Mouse (Mus musculus): ENCODE measurements around the gene AU018091.
"Not testable (repeated sequence)": the region's sequence is repeated elsewhere in the genome, so short reads cannot be mapped to it uniquely, and the experiment has no call there.

Gene AU018091

DNA sequence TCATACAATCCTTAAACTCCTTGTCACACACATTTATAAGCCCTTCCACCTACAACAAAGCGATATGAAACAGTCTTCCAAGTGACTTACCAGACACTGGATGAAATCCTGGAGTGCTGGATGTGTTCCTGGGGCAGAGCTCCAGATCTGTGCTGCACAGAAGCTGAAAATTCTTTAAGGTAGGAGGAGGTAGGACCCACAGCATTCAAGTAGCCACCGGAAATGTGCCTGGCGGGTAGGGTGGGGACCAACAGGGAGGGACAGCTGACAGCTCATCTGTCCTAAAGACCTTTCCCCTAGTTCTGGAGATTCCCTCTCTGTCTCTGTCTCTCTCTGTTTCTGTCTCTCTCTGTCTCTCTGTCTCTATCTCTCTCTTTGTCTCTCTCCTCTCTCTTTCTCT, at the start of gene AU018091:
Gene AU018091, minus strand, starts transcription at position 279 of the 400 bp plus-strand sequence.
- DNase-seq, result no peak

GRCm38 (mm10) chr7:3217546-3218056, 48.6 kb upstream of the AU018091 start:
- DNase-seq, result no peak

DNA sequence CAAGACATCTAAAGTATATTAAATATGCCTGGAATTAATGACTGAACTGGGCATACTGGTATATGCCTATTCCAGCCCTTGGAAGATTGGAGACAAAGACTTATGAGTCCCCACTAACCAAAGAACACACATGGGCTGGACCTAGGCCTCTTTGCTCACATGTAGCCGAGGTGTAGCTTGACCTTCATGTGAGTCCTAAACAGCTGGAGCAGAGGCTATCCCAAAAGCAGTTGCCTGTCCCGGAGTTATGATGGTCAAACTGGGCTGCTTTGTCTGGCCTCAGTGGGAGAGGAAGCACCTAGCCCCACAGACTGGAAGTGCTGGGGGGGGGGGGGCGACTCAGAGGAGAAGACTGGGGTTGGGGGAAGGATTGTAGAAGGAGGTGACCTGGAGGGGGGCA, 47.3 kb upstream of the AU018091 start:
- DNase-seq, result no peak

- no peak for DNase-seq
Observed at GRCm38 (mm10) chr7:3213557-3213956, 44.6 kb upstream of the AU018091 start.

DNA sequence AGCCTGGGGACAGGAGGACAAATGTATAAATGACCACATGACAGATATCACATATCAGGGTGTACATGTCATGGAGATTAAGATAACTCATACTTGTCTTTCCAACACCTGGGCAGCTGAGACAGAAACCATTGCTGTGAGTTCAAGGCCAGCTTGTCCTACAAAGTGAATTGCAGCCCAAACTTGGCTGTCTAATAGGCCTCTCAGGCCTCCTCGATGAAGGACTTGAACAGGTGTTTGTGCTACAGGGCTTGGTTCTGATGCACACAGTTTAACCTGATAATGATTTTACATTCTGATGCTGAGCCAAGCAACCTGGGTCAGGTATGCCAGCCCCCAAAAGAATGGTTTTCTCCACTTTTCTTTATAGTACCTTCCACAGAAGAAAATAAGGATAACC, 44.2 kb upstream of the AU018091 start:
- no peak for DNase-seq

DNA sequence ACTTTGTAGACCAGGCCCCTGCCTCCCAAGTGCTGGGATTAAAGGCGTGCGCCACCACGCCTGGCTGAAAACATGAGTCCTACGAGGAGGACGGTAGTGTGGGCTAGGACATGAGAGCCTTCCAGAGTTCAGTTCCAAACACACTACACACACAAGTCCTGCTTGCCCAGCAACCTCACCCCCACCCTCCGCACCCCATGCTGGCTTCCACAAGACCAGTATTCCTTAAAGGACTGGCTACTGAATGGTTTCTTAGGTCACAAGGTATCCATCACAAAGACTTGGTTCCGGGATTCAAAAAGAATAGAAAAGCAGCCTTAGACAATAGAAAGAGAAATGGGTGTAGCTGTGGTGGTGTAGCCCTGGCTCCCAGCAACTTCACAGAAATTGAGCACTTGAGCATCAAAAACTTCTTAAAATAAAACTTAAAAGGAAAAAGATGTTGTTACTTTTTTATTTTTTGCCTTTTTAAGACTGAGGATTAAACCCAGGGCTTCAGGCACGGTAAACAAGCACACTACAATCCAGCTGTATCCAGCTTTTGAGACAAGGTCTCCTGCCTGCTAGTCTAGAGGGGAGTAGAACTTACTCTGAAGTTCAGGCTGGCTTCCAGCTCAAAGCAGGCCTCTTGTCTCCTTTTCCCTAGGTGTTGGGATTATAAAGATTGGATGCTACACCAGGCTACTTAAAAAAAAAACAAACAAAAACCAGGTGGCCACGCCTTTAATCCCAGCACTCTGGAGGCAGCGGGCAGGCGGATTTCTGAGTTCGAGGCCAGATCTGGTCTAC, 43.2 kb upstream of the AU018091 start:
- DNase-seq, result no peak

DNA sequence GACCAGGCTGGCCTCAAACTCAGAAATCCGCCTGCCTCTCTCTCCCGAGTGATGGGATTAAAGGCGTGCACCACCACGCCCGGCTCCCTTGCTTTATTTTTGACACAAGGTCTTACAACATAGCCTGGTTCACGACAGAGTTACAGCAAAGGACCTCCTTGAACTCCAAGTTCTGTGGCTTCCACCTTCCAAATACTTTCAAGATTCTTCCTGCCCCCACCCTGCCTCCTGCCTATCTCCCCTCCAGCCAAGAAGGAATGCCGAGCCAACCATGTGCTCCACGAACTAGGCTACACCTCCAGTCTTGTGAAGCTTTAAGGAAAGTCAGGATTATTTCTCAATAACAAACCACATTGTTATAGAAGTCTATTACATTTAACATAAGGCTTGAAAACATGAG, 42.5 kb upstream of the AU018091 start:
- DNase-seq, result no peak

DNA sequence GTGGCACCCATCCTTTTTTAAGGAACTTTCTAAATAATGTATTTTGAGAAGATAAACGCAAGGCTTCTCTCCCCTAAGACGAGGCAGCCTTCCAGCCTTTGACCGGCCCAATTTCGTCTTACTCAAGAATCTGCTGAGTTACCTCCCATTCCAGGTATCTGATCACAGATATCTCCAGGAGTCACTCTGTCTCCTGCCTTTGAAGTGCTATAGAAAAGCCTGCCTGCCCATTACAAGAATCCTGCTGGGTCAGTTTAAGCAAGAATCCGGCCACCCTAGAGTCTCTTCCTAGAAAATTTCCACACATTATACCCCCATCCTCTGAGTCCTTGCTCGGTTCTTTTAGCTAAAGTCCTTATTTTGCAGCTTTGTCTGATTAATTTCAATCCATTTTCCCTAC, 41.6 kb upstream of the AU018091 start:
- DNase-seq, result no peak

GRCm38 (mm10) chr7:3206520-3206919, 37.5 kb upstream of the AU018091 start:
- no peak for DNase-seq

- DNase-seq, result no peak
Observed at GRCm38 (mm10) chr7:3204628-3205027, 35.6 kb upstream of the AU018091 start.

DNA sequence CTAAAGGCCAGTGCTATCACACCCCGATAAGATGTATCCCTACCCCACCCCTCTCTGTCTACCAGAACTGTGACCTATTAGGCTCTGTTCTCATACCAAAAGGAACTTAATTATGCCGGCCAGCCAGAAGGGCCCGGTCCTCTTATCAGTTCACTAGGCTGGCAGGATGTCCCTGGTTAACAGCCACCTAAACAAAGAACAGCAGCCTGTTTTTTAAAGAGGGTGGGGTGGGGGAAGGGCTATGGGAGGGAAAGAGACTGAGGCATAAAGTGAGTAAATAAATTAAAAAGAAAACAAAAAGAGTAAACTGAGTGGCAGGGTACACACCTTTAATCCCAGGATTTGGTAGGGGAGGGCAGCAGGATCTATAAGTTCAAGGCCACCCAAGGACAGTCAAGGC, 34.9 kb upstream of the AU018091 start:
- no peak for DNase-seq

DNA sequence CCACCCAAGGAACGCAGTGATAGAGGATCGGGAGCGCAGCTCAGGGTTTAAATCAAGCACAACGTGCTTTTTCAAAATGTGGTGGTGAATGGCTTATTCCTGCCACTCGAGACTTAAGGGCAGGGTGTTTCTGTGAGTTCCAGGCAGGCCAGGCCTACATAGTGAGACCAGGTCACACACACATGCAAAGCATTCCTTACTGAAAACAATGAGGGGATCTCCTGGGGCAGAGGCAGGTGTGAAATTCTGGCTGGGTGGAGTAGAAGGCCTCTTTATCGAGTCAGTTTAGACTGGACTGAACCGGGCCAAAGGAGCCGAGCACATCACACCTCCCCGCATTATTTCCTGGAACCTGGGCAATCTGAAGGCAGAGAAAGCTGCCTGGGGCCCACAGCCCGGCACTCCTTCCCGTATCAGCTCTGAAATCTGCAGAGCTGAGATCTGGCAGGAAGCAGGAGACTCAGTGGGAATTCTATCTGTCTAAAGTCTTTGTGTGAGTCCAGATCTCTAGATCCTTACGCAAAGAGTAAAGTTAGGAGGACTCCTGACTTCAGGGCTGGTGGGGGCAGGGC, 32.2 kb upstream of the AU018091 start:
- DNase-seq, result no peak

DNA sequence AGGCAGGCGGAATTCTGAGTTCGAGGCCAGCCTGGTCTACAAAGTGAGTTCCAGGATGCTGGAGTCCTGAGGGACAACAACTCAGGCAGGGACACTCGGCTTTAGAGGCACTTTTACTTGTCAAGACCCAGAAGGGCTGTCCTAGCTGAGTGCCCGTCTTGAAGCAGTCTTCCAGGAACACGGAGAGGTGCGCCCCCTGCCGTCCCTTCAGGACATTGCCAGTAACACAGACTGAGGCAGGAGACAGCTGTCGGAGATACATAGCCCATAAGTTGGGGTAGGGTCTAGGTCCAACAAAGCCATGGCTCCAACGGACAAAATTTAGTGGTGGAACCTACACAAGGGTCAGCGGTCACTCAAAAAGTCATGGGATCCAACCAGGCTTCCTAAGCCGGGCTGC, 29.9 kb upstream of the AU018091 start:
- DNase-seq, result no peak

DNA sequence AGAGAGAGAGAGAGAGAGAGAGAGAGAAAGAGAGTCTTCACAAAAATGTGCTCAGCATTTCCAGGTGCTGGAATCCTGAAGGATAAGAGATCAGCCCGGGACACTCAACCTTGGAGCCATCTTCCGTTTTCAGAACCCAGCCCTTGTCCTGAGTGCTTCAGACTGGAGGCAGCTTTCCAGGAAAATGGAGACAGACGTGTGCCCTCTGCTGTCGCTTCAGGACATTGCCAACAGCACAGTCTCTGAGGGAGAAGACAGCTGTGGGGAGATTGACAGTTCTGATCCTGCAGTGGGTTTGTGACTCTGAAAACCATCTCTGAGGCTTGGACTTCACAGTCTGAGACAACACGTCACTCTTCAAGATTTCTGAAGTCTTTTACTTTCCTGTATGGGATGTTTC, 26.8 kb upstream of the AU018091 start:
- DNase-seq, result no peak

- DNase-seq, result no peak
Observed at GRCm38 (mm10) chr7:3194531-3194930, 25.5 kb upstream of the AU018091 start.

- peak in 1 of 2 experiments; percentile 28 for DNase-seq
Observed at GRCm38 (mm10) chr7:3193905-3194304, 24.9 kb upstream of the AU018091 start.

GRCm38 (mm10) chr7:3193049-3193632, 24.1 kb upstream of the AU018091 start:
- no peak for DNase-seq

DNA sequence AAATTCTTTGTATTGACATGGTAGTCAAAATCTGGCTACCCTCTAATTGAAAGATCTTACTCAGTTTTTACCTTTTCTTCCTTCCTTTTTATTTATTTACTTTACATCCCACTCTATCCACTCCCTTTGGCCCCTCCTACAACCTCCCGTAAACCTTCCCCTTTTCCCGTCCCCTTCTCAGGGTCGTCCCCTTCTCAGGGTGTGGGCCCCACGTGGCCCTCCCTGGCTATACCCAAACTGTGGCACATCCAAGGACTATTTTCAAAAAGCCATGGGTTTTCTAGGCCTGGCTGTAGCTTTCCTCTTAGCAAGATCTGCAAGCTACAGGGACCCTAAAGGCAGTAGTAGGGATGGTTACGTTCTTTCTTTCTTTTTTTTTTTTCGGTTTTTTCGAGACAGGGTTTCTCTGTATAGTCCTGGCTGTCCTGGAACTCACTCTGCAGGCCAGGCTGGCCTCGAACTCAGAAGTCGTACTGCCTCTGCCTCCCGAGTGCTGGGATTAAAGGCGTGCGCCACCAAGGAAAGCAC, 23.0 kb upstream of the AU018091 start:
- no peak for DNase-seq

DNA sequence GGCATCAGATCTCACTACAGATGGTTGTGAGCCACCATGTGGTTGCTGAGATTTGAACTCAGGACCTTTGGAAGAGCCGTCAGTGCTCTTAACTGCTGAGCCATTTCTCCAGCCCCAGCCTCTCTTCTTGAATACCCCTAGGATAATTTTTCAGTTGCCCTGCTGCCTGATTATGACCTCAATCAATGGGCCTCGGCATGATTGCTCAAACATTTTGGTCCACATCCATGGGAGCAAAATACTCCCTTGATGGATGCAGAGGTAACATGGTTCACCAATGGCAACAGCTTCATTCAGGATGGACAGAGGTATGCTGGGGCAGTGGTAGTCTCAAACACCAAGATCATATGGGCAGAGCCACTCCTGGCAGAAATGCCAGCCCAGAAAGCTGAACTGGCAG, 17.7 kb upstream of the AU018091 start:
- DNase-seq, result not testable (repeated sequence)

DNA sequence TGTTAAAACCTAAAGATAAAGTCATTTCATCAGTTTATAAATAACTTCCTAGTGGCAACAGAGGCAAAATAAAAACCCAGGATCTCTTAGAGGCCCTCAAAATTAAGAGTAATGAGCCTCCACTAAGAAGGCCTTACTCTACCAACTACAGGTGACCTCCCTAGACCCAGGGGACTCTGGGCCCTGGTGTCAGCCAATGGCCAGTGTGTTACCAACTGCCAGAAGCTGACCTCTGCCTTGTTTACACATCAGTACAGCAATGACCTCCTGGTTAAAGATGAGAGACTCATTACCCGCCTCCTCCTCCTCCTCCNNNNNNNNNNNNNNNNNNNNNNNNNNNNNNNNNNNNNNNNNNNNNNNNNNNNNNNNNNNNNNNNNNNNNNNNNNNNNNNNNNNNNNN, 17.1 kb upstream of the AU018091 start:
- DNase-seq, result no peak

DNA sequence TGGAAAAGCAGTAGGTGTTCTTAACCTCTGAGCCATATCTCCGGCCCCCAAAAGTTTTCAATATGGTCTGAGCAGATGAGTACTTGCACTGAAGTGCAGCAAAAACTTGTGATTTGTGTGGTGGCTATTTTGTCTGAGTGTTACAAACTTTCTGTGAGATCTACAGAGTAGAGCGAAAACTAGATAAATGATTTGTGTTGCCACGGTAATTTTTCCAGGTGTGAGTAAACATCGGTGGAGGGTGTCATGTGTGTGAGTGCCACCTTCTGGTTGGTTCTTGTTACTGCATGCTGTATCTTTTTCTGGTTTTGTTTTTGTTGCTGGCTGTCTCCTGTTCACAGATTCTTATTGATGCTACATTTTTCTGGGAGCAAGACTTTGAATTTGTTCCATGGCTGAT, 15.4 kb upstream of the AU018091 start:
- no peak for DNase-seq

DNA sequence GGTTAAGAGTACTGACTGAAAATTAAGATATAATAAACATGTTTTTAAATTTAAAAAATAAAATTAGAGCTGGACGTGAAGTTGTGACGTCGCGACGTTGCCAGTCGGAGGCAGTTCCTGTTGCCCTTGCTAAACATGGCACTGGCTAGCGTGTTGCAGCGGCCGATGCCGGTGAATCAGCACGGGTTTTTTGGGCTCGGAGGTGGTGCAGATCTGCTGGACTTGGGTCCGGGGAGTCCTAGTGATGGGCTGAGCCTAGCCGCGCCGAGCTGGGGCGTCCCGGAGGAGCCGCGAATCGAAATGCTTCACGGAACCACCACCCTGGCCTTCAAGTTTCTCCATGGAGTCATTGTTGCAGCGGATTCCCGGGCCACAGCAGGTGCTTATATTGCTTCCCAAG, 12.0 kb upstream of the AU018091 start:
- not testable (repeated sequence) for DNase-seq

DNA sequence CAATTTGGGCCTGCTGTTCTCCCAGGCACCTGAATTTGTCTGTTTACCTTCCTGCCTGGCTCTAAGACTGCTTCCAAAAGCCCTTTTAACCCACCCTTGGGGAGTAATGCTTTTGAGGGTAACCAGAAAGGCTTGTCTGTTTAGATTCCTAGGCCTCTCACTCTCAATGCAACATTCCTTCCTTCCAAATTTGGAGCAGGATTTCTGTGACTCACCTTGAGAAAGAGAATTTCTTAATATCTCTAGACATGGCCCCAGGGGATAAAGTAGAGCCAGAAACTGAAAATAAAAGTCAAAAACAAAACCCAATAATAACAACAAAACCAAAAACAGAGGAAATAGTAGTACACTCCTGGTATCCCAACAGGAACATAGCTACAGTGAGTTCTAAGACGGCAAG, 707 bp downstream of the AU018091 start:
- DNase-seq, result no peak

GRCm38 (mm10) chr7:3166270-3166669, 2.7 kb downstream of the AU018091 start:
- no peak for DNase-seq

Measured in cerebellum, postnatal 14 days (tissue).